Mouse (Mus musculus) left cerebral cortex, adult 18-20 months (tissue): ENCODE measurements around the gene Nkx2-5. TPM values are rescaled to one million over a fixed set of nuclear protein-coding genes. Genes with fewer than 3 reads are reported as not detected.

Experiments
- DNase-seq, 2 experiments: peaks; one replicate each; pipeline ENCODE4 v3.0.0; 2021 to 2022; ENCODE audit warnings: low spot score in 2 of 2, mixed read lengths in 1 of 2
- total RNA-seq, 2 experiments: library from RNA; stranded (reverse); gene quantifications; 2 replicates each; pipeline ENCODE4 v1.2.3; 2021

The Nkx2-5 gene
- total RNA-seq, 2 experiments from 2014 or later = not detected

- no peak for DNase-seq
These were observed 7.2 kb downstream of the Nkx2-5 start for GRCm38 (mm10) chr17:26837546-26837985.

- DNase-seq = no peak
These were observed 7.8 kb downstream of the Nkx2-5 start for GRCm38 (mm10) chr17:26836786-26837545.

GRCm38 (mm10) chr17:26836377-26836776, 8.4 kb downstream of the Nkx2-5 start:
- no peak for DNase-seq

GRCm38 (mm10) chr17:26835956-26836355, 8.9 kb downstream of the Nkx2-5 start:
- no peak for DNase-seq

- DNase-seq = no peak
These were observed 9.6 kb downstream of the Nkx2-5 start for GRCm38 (mm10) chr17:26834966-26835755.

GRCm38 (mm10) chr17:26834302-26834965, 10.4 kb downstream of the Nkx2-5 start:
- no peak for DNase-seq

GRCm38 (mm10) chr17:26833806-26834205, 11.0 kb downstream of the Nkx2-5 start:
- no peak for DNase-seq

GRCm38 (mm10) chr17:26826131-26826530, 18.7 kb downstream of the Nkx2-5 start:
- DNase-seq = no peak

- no peak for DNase-seq
These were observed 27.0 kb downstream of the Nkx2-5 start for GRCm38 (mm10) chr17:26817776-26818175.

GRCm38 (mm10) chr17:26816810-26817209, 28.0 kb downstream of the Nkx2-5 start:
- no peak for DNase-seq

- no peak for DNase-seq
These were observed 31.3 kb downstream of the Nkx2-5 start for GRCm38 (mm10) chr17:26813497-26813896.

- no peak for DNase-seq
These were observed 32.2 kb downstream of the Nkx2-5 start for GRCm38 (mm10) chr17:26812607-26813006.

GRCm38 (mm10) chr17:26802886-26803285, 41.9 kb downstream of the Nkx2-5 start:
- no peak for DNase-seq

GRCm38 (mm10) chr17:26797379-26798128, 47.3 kb downstream of the Nkx2-5 start:
- no peak for DNase-seq

- no peak for DNase-seq
These were observed 49.4 kb downstream of the Nkx2-5 start for GRCm38 (mm10) chr17:26795386-26795785.

- peak; percentile 49 to 54 for DNase-seq
These were observed 50.1 kb downstream of the Nkx2-5 start for GRCm38 (mm10) chr17:26794744-26795143.

- no peak for DNase-seq
These were observed 51.6 kb downstream of the Nkx2-5 start for GRCm38 (mm10) chr17:26793068-26793765.

GRCm38 (mm10) chr17:26792096-26792495, 52.7 kb downstream of the Nkx2-5 start:
- no peak for DNase-seq

- DNase-seq = peak; percentile 50 to 60
These were observed 53.2 kb downstream of the Nkx2-5 start for GRCm38 (mm10) chr17:26791580-26791979.
